Mouse (Mus musculus): ENCODE data around the gene Aldh3b2.

Gene Aldh3b2

GRCm38 (mm10) chr19:4005971-4006370 is 33.8 kb downstream of the Aldh3b2 start:
- no peak for DNase-seq (ENCODE audit: extremely low read depth, low read depth, low spot score)

- no peak for DNase-seq (ENCODE audit: extremely low read depth, low read depth, low spot score)
Measured at GRCm38 (mm10) chr19:4011086-4011485, 39.0 kb downstream of the Aldh3b2 start.

GRCm38 (mm10) chr19:4012432-4013022 is 40.4 kb downstream of the Aldh3b2 start, which contains the start of gene Ndufv1:
Gene Ndufv1 (minus strand): TSS chr19:4012806.
- DNase-seq (ENCODE audit: extremely low read depth, low read depth, low spot score) = peak; percentile 93

GRCm38 (mm10) chr19:4013066-4013465 is 40.9 kb downstream of the Aldh3b2 start:
- DNase-seq (ENCODE audit: extremely low read depth, low read depth, low spot score) = no peak

GRCm38 (mm10) chr19:4014802-4015201 is 42.7 kb downstream of the Aldh3b2 start:
- DNase-seq (ENCODE audit: extremely low read depth, low read depth, low spot score) = no peak

GRCm38 (mm10) chr19:4015635-4016034 is 43.5 kb downstream of the Aldh3b2 start:
- no peak for DNase-seq (ENCODE audit: extremely low read depth, low read depth, low spot score)

GRCm38 (mm10) chr19:4017921-4018587 is 45.9 kb downstream of the Aldh3b2 start:
- DNase-seq (ENCODE audit: extremely low read depth, low read depth, low spot score) = peak; percentile 65

- peak; percentile 36 for DNase-seq (ENCODE audit: extremely low read depth, low read depth, low spot score)
Measured at GRCm38 (mm10) chr19:4018743-4019583, 46.8 kb downstream of the Aldh3b2 start.

- DNase-seq (ENCODE audit: extremely low read depth, low read depth, low spot score) = no peak
Measured at GRCm38 (mm10) chr19:4023185-4023584, 51.1 kb downstream of the Aldh3b2 start.

GRCm38 (mm10) chr19:4027576-4027975 is 55.4 kb downstream of the Aldh3b2 start:
- DNase-seq (ENCODE audit: extremely low read depth, low read depth, low spot score) = no peak
